Mouse (Mus musculus): Measurements from ENCODE around the gene Pick1.

The Pick1 gene

GRCm38 (mm10) chr15:79270317-79271123 lies 41.5 kb downstream of the Pick1 start:
- in situ Hi-C loops (cut with MboI) = no loop called here

GRCm38 (mm10) chr15:79271124-79271746 lies 42.3 kb downstream of the Pick1 start:
- in situ Hi-C loops (cut with MboI) = no loop called here

GRCm38 (mm10) chr15:79273020-79273419 lies 44.0 kb downstream of the Pick1 start:
- in situ Hi-C loops (cut with MboI) = no loop called here

GRCm38 (mm10) chr15:79277728-79278127 lies 48.8 kb downstream of the Pick1 start:
- in situ Hi-C loops (cut with MboI) = no loop called here

GRCm38 (mm10) chr15:79280209-79280608 lies 51.2 kb downstream of the Pick1 start:
- in situ Hi-C loops (cut with MboI) = no loop called here

GRCm38 (mm10) chr15:79280850-79281249 lies 51.9 kb downstream of the Pick1 start:
- in situ Hi-C loops (cut with MboI) = no loop called here

GRCm38 (mm10) chr15:79281389-79281788 lies 52.4 kb downstream of the Pick1 start:
- in situ Hi-C loops (cut with MboI) = no loop called here

- in situ Hi-C loops (cut with MboI) = no loop called here
Measured at GRCm38 (mm10) chr15:79282434-79282833, 53.5 kb downstream of the Pick1 start.

GRCm38 (mm10) chr15:79283371-79283770 lies 54.4 kb downstream of the Pick1 start:
- in situ Hi-C loops (cut with MboI) = no loop called here

- in situ Hi-C loops (cut with MboI) = no loop called here
Measured at GRCm38 (mm10) chr15:79285399-79285798, 56.4 kb downstream of the Pick1 start, which contains the start of gene Baiap2l2. Gene Baiap2l2 (minus strand): TSS chr15:79285537.

- in situ Hi-C loops (cut with MboI) = no loop called here
Measured at GRCm38 (mm10) chr15:79286141-79286540, 57.2 kb downstream of the Pick1 start.

GRCm38 (mm10) chr15:79287091-79287490 lies 58.1 kb downstream of the Pick1 start:
- in situ Hi-C loops (cut with MboI) = no loop called here

GRCm38 (mm10) chr15:79288387-79288786 lies 59.4 kb downstream of the Pick1 start:
- in situ Hi-C loops (cut with MboI) = no loop called here

- in situ Hi-C loops (cut with MboI) = no loop called here
Measured at GRCm38 (mm10) chr15:79289441-79289840, 60.5 kb downstream of the Pick1 start.

- in situ Hi-C loops (cut with MboI) = no loop called here
Measured at GRCm38 (mm10) chr15:79290340-79290739, 61.4 kb downstream of the Pick1 start.

- in situ Hi-C loops (cut with MboI) = no loop called here
Measured at GRCm38 (mm10) chr15:79292779-79293178, 63.8 kb downstream of the Pick1 start.

- in situ Hi-C loops (cut with MboI) = no loop called here
Measured at GRCm38 (mm10) chr15:79298553-79298952, 69.6 kb downstream of the Pick1 start.
